Mouse (Mus musculus): Measurements from ENCODE around the gene Chrna1. TPM values are rescaled to one million over a fixed set of nuclear protein-coding genes. Genes with fewer than 3 reads are reported as not detected.

The Chrna1 gene
- polyA plus RNA-seq, 1 experiment from 2014 or later, result 0.20 TPM

GRCm38 (mm10) chr2:73528516-73529355 is 51.4 kb downstream of the Chrna1 start:
- H3K4me1 ChIP-seq (replicated peaks; ENCODE audit: control insufficient read depth, insufficient read depth, low read length), result peaks cover 25% of the 10 kb centered on the region
- WGBS, result 1% methylated on average over 52 of the region's 59 CpGs
- H3K9me3 ChIP-seq (ENCODE audit: control insufficient read depth, low read length), result no peaks in the 10 kb centered on the region
- H3K4me2 ChIP-seq (ENCODE audit: low read length), result peak overlapping the region; percentile 80
- ATAC-seq (replicated peaks; ENCODE audit: low FRiP score, low TSS enrichment, low read depth) (peak; percentile 77), DNase-seq (ENCODE audit: low spot score) (peak; percentile 85)
- H3K36me3 ChIP-seq (ENCODE audit: control insufficient read depth, insufficient read depth, low read length), result no peaks in the 10 kb centered on the region
- no peaks in the 10 kb centered on the region for H3K27me3 ChIP-seq (replicated peaks; ENCODE audit: control insufficient read depth, insufficient read depth, low read length)
- peak overlapping the region; percentile 80 for H3K27ac ChIP-seq (ENCODE audit: low read depth)
- H3K9ac ChIP-seq (ENCODE audit: low read length), result peak overlapping the region; percentile 94
- H3K4me3 ChIP-seq (ENCODE audit: low read depth, low read length), result peak overlapping the region; percentile 91

- no peak overlapping the region for H3K27ac ChIP-seq (ENCODE audit: low read depth)
- no peaks in the 10 kb centered on the region for H3K27me3 ChIP-seq (replicated peaks; ENCODE audit: control insufficient read depth, insufficient read depth, low read length)
- DNase-seq (ENCODE audit: low spot score), result no peak
- peaks cover 31% of the 10 kb centered on the region for H3K4me1 ChIP-seq (replicated peaks; ENCODE audit: control insufficient read depth, insufficient read depth, low read length)
- 67% methylated on average over 11 of the region's 11 CpGs for WGBS
- H3K36me3 ChIP-seq (ENCODE audit: control insufficient read depth, insufficient read depth, low read length), result no peaks in the 10 kb centered on the region
- peak overlapping the region; percentile 91 for H3K4me3 ChIP-seq (ENCODE audit: low read depth, low read length)
- peak overlapping the region; percentile 94; the same call in 1 of the 2 replicates for H3K9ac ChIP-seq (ENCODE audit: low read length)
- peak overlapping the region; percentile 80 for H3K4me2 ChIP-seq (ENCODE audit: low read length)
- no peak for ATAC-seq (replicated peaks; ENCODE audit: low FRiP score, low TSS enrichment, low read depth)
- H3K9me3 ChIP-seq (ENCODE audit: control insufficient read depth, low read length), result no peaks in the 10 kb centered on the region
Measured at GRCm38 (mm10) chr2:73527956-73528355, 52.2 kb downstream of the Chrna1 start.

- H3K27me3 ChIP-seq (replicated peaks; ENCODE audit: control insufficient read depth, insufficient read depth, low read length), result no peaks in the 10 kb centered on the region
- no peak for ATAC-seq (replicated peaks; ENCODE audit: low FRiP score, low TSS enrichment, low read depth)
- H3K9ac ChIP-seq (ENCODE audit: low read length), result no peak overlapping the region
- H3K36me3 ChIP-seq (ENCODE audit: control insufficient read depth, insufficient read depth, low read length), result no peaks in the 10 kb centered on the region
- no peak for DNase-seq (ENCODE audit: low spot score)
- WGBS, result 73% methylated on average over 9 of the region's 9 CpGs
- H3K27ac ChIP-seq (ENCODE audit: low read depth), result 0 out of 2 replicates have a peak overlapping the region, but pooled peaks have one; percentile 38
- 0 out of 2 replicates have a peak overlapping the region, but pooled peaks have one; percentile 4 for H3K4me2 ChIP-seq (ENCODE audit: low read length)
- H3K9me3 ChIP-seq (ENCODE audit: control insufficient read depth, low read length), result no peaks in the 10 kb centered on the region
- H3K4me3 ChIP-seq (ENCODE audit: low read depth, low read length), result no peak overlapping the region
- peaks cover 38% of the 10 kb centered on the region for H3K4me1 ChIP-seq (replicated peaks; ENCODE audit: control insufficient read depth, insufficient read depth, low read length)
Measured at GRCm38 (mm10) chr2:73526691-73527090, 53.4 kb downstream of the Chrna1 start.

- Histone ChIP-seq H3K27ac (ENCODE audit: low read depth) (peak overlapping the region; percentile 41; the same call in 1 of the 2 replicates), H3K4me2 (ENCODE audit: low read length) (no peak overlapping the region), H3K27me3 (replicated peaks; ENCODE audit: control insufficient read depth, insufficient read depth, low read length) (no peaks in the 10 kb centered on the region), H3K4me1 (replicated peaks; ENCODE audit: control insufficient read depth, insufficient read depth, low read length) (peaks cover 36% of the 10 kb centered on the region), H3K9me3 (ENCODE audit: control insufficient read depth, low read length) (no peaks in the 10 kb centered on the region), H3K4me3 (ENCODE audit: low read depth, low read length) (no peak overlapping the region), H3K36me3 (ENCODE audit: control insufficient read depth, insufficient read depth, low read length) (no peaks in the 10 kb centered on the region), H3K9ac (ENCODE audit: low read length) (no peak overlapping the region)
- no peak for DNase-seq (ENCODE audit: low spot score)
- 59% methylated on average over 8 of the region's 8 CpGs for WGBS
- no peak for ATAC-seq (replicated peaks; ENCODE audit: low FRiP score, low TSS enrichment, low read depth)
Measured at GRCm38 (mm10) chr2:73522891-73523290, 57.2 kb downstream of the Chrna1 start.

- DNase-seq (ENCODE audit: low spot score), result no peak
- 64% methylated on average over 6 of the region's 6 CpGs for WGBS
- Histone ChIP-seq H3K4me3 (ENCODE audit: low read depth, low read length) (no peak overlapping the region), H3K27me3 (replicated peaks; ENCODE audit: control insufficient read depth, insufficient read depth, low read length) (no peaks in the 10 kb centered on the region), H3K4me1 (replicated peaks; ENCODE audit: control insufficient read depth, insufficient read depth, low read length) (peaks cover 30% of the 10 kb centered on the region), H3K36me3 (ENCODE audit: control insufficient read depth, insufficient read depth, low read length) (no peaks in the 10 kb centered on the region), H3K9me3 (ENCODE audit: control insufficient read depth, low read length) (no peaks in the 10 kb centered on the region), H3K4me2 (ENCODE audit: low read length) (no peak overlapping the region), H3K9ac (ENCODE audit: low read length) (no peak overlapping the region), H3K27ac (ENCODE audit: low read depth) (no peak overlapping the region)
- no peak for ATAC-seq (replicated peaks; ENCODE audit: low FRiP score, low TSS enrichment, low read depth)
Measured at GRCm38 (mm10) chr2:73522336-73522735, 57.8 kb downstream of the Chrna1 start.

GRCm38 (mm10) chr2:73521737-73522136 is 58.4 kb downstream of the Chrna1 start:
- H3K9ac ChIP-seq (ENCODE audit: low read length), result no peak overlapping the region
- H3K36me3 ChIP-seq (ENCODE audit: control insufficient read depth, insufficient read depth, low read length), result 0 out of 2 replicates have a peak, but pooled peaks cover 2% of the 10 kb centered on the region
- ATAC-seq (replicated peaks; ENCODE audit: low FRiP score, low TSS enrichment, low read depth) (no peak), DNase-seq (ENCODE audit: low spot score) (no peak)
- H3K4me1 ChIP-seq (replicated peaks; ENCODE audit: control insufficient read depth, insufficient read depth, low read length), result peaks cover 24% of the 10 kb centered on the region
- no peaks in the 10 kb centered on the region for H3K9me3 ChIP-seq (ENCODE audit: control insufficient read depth, low read length)
- H3K27ac ChIP-seq (ENCODE audit: low read depth), result 0 out of 2 replicates have a peak overlapping the region, but pooled peaks have one; percentile 14
- 0 out of 2 replicates have a peak overlapping the region, but pooled peaks have one; percentile 6 for H3K4me2 ChIP-seq (ENCODE audit: low read length)
- H3K27me3 ChIP-seq (replicated peaks; ENCODE audit: control insufficient read depth, insufficient read depth, low read length), result no peaks in the 10 kb centered on the region
- H3K4me3 ChIP-seq (ENCODE audit: low read depth, low read length), result no peak overlapping the region
- 19% methylated on average over 5 of the region's 5 CpGs for WGBS

GRCm38 (mm10) chr2:73518966-73519365 is 61.2 kb downstream of the Chrna1 start:
- Histone ChIP-seq H3K4me1 (replicated peaks; ENCODE audit: control insufficient read depth, insufficient read depth, low read length) (peaks cover 20% of the 10 kb centered on the region), H3K27me3 (replicated peaks; ENCODE audit: control insufficient read depth, insufficient read depth, low read length) (no peaks in the 10 kb centered on the region), H3K4me3 (ENCODE audit: low read depth, low read length) (no peak overlapping the region), H3K36me3 (ENCODE audit: control insufficient read depth, insufficient read depth, low read length) (0 out of 2 replicates have a peak, but pooled peaks cover 3% of the 10 kb centered on the region), H3K9ac (ENCODE audit: low read length) (no peak overlapping the region), H3K27ac (ENCODE audit: low read depth) (no peak overlapping the region), H3K4me2 (ENCODE audit: low read length) (no peak overlapping the region), H3K9me3 (ENCODE audit: control insufficient read depth, low read length) (no peaks in the 10 kb centered on the region)
- 67% methylated on average over 5 of the region's 5 CpGs for WGBS
- DNase-seq (ENCODE audit: low spot score) (no peak), ATAC-seq (replicated peaks; ENCODE audit: low FRiP score, low TSS enrichment, low read depth) (no peak)

- Histone ChIP-seq H3K4me1 (replicated peaks; ENCODE audit: control insufficient read depth, insufficient read depth, low read length) (peaks cover 16% of the 10 kb centered on the region), H3K27me3 (replicated peaks; ENCODE audit: control insufficient read depth, insufficient read depth, low read length) (no peaks in the 10 kb centered on the region), H3K4me3 (ENCODE audit: low read depth, low read length) (no peak overlapping the region), H3K27ac (ENCODE audit: low read depth) (no peak overlapping the region), H3K36me3 (ENCODE audit: control insufficient read depth, insufficient read depth, low read length) (0 out of 2 replicates have a peak, but pooled peaks cover 3% of the 10 kb centered on the region), H3K4me2 (ENCODE audit: low read length) (no peak overlapping the region), H3K9ac (ENCODE audit: low read length) (no peak overlapping the region), H3K9me3 (ENCODE audit: control insufficient read depth, low read length) (no peaks in the 10 kb centered on the region)
- WGBS, result 72% methylated on average over 2 of the region's 2 CpGs
- ATAC-seq (replicated peaks; ENCODE audit: low FRiP score, low TSS enrichment, low read depth) (no peak), DNase-seq (ENCODE audit: low spot score) (no peak)
Measured at GRCm38 (mm10) chr2:73518311-73518710, 61.8 kb downstream of the Chrna1 start.

Data from intestine, embryonic 14.5 days (tissue).